Mouse (Mus musculus) kidney, adult 8-10 months (tissue): ENCODE measurements around the gene Ckap5.

ENCODE experiments used
- DNase-seq, 2 experiments: peaks; one replicate each; pipeline ENCODE4 v3.0.0; 2022

Gene Ckap5

GRCm38 (mm10) chr2:91655827-91656226 is 129.3 kb downstream of the Ckap5 start:
- no peak for DNase-seq

GRCm38 (mm10) chr2:91656774-91657173 is 130.2 kb downstream of the Ckap5 start:
- peak; percentile 72 for DNase-seq

- DNase-seq: no peak
Observed at GRCm38 (mm10) chr2:91659657-91660056, 133.1 kb downstream of the Ckap5 start.

- peak; percentile 74 to 83 for DNase-seq
Observed at GRCm38 (mm10) chr2:91660981-91661380, 134.4 kb downstream of the Ckap5 start.

- DNase-seq: no peak
Observed at GRCm38 (mm10) chr2:91664780-91665179, 138.2 kb downstream of the Ckap5 start.

- peak; percentile 25 to 51 for DNase-seq
Observed at GRCm38 (mm10) chr2:91666386-91666910, 139.9 kb downstream of the Ckap5 start.

GRCm38 (mm10) chr2:91667747-91668146 is 141.2 kb downstream of the Ckap5 start:
- DNase-seq: no peak

- DNase-seq: no peak
Observed at GRCm38 (mm10) chr2:91669326-91669725, 142.8 kb downstream of the Ckap5 start.

GRCm38 (mm10) chr2:91670038-91670437 is 143.5 kb downstream of the Ckap5 start:
- DNase-seq: peak; percentile 79 to 84
